Mouse (Mus musculus) lung, embryonic 14.5 days (tissue): Measurements from ENCODE around the gene Hectd1. TPM values are rescaled to one million over a fixed set of nuclear protein-coding genes. Genes with fewer than 3 reads are reported as not detected.
A peak's percentile ranks its signal among the peaks of the same experiment; 100 is the strongest.

Source experiments
- ATAC-seq: fragments of 200-750 bp; cut with Nextera tagmentation; 2 replicates; pipeline ENCODE4 v1.8.0; 2017; ENCODE audit warnings: mild to moderate bottlenecking, moderate TSS enrichment, moderate library complexity; ENCODE audit not compliant: insufficient read depth
- DNase-seq: peaks from one replicate; pipeline ENCODE4 v3.0.0-alpha.2; 2015
- H3K27ac ChIP-seq: fragments of 300-500 bp; sonication (generic); 2 replicates; pipeline ENCODE4 v1.5.1; 2014; ENCODE audit warnings: low read depth, mild to moderate bottlenecking, moderate library complexity
- H3K27me3 ChIP-seq: fragments of 300-500 bp; sonication (generic); 2 replicates; pipeline ENCODE4 v1.6.1; 2014; ENCODE audit warnings: low read length, control low read depth; ENCODE audit not compliant: insufficient read depth
- H3K36me3 ChIP-seq: fragments of 300-500 bp; sonication (generic); 2 replicates; pipeline ENCODE4 v1.6.1; 2014; ENCODE audit warnings: control low read depth; ENCODE audit not compliant: insufficient read depth
- H3K4me1 ChIP-seq: fragments of 300-500 bp; sonication (generic); 2 replicates; pipeline ENCODE4 v1.6.1; 2014; ENCODE audit warnings: antibody characterized with exemption, control low read depth; ENCODE audit not compliant: insufficient read depth
- H3K4me2 ChIP-seq: fragments of 300-500 bp; sonication (generic); 2 replicates; pipeline ENCODE4 v1.6.1; 2014; ENCODE audit warnings: mild to moderate bottlenecking
- H3K4me3 ChIP-seq: fragments of 300-500 bp; sonication (generic); 2 replicates; pipeline ENCODE4 v1.5.1; 2014; ENCODE audit warnings: low read depth, low read length
- H3K9ac ChIP-seq: fragments of 300-500 bp; sonication (generic); 2 replicates; pipeline ENCODE4 v1.6.1; 2014
- H3K9me3 ChIP-seq: fragments of 300-500 bp; sonication (generic); 2 replicates; pipeline ENCODE4 v1.6.1; 2016; ENCODE audit warnings: low read depth, low read length, control low read depth
- CTCF ChIP-seq: IDR thresholded peaks from 2 replicates; pipeline ENCODE4 v1.5.1; 2016; ENCODE audit warnings: antibody characterized with exemption, low read depth
- WGBS: fragments of 180-500 bp; shearing (Covaris S2); extraction: QIAGEN DNeasy Blood & Tissue Kit; methylation state at CpG from one replicate; pipeline ENCODE4 v1.1.7; 2014; 5-methylcytosine and 5-hydroxymethylcytosine counted together
- polyA plus RNA-seq: library from polyadenylated mRNA; unstranded; fragments of >200 nt; fragmentation: Nextera tagmentation; extraction: Ambion mirVana; gene quantifications from 2 replicates; pipeline ENCODE4 v1.2.1, GENCODE M21; 2014

Hectd1 gene
- polyA plus RNA-seq, 1 experiment from 2014 or later = 46.8 TPM

DNA sequence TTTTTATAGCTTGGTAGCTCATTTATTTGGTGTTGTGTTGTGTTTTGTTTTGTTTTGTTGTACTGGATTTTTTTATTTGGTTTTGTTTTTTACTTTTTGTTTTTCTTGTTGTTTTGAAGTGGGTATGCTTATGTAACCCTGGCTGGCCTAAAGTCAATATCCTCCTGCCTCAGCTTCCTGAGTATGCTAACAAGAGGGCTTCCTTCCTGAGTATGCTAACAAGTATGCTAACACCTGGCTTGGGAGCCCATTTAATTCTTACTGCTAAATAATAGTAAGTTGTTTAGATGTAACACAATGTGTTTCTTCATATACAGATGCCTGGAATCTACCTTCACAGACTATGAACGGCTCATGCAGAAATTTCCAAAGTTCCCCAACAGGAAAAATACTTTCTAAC lies 1.3 kb upstream of the Hectd1 start:
- 84% methylated on average over 1 of the region's 1 CpGs for WGBS

GRCm38 (mm10) chr12:51830077-51830402 lies 704 bp upstream of the Hectd1 start:
- no peak for TF ChIP-seq CTCF
- H3K4me3 ChIP-seq = peak overlapping the region; percentile 96
- 1% methylated on average over 12 of the region's 12 CpGs for WGBS
- H3K27ac ChIP-seq = peak overlapping the region; percentile 99
- no peaks in the 10 kb centered on the region for H3K27me3 ChIP-seq
- H3K4me2 ChIP-seq = peak overlapping the region; percentile 86
- peak overlapping the region; percentile 99 for H3K9ac ChIP-seq
- no peaks in the 10 kb centered on the region for H3K9me3 ChIP-seq
- peaks cover 8% of the 10 kb centered on the region for H3K36me3 ChIP-seq
- DNase-seq = no peak
- 0 out of 2 replicates have a peak, but pooled peaks cover 5% of the 10 kb centered on the region for H3K4me1 ChIP-seq
- no peak for ATAC-seq

More for the DNA sequence above, 1.3 kb upstream of the Hectd1 start:
- Histone ChIP-seq H3K36me3 (peaks cover 4% of the 10 kb centered on the region; the same call in 1 of the 2 replicates), H3K9ac (peak overlapping the region; percentile 99), H3K4me3 (peak overlapping the region; percentile 96; the same call in 1 of the 2 replicates), H3K27ac (peak overlapping the region; percentile 99), H3K27me3 (no peaks in the 10 kb centered on the region), H3K4me2 (peak overlapping the region; percentile 86), H3K9me3 (no peaks in the 10 kb centered on the region), H3K4me1 (0 out of 2 replicates have a peak, but pooled peaks cover 5% of the 10 kb centered on the region)
- TF ChIP-seq CTCF = no peak
- no peak for ATAC-seq
- no peak for DNase-seq

DNA sequence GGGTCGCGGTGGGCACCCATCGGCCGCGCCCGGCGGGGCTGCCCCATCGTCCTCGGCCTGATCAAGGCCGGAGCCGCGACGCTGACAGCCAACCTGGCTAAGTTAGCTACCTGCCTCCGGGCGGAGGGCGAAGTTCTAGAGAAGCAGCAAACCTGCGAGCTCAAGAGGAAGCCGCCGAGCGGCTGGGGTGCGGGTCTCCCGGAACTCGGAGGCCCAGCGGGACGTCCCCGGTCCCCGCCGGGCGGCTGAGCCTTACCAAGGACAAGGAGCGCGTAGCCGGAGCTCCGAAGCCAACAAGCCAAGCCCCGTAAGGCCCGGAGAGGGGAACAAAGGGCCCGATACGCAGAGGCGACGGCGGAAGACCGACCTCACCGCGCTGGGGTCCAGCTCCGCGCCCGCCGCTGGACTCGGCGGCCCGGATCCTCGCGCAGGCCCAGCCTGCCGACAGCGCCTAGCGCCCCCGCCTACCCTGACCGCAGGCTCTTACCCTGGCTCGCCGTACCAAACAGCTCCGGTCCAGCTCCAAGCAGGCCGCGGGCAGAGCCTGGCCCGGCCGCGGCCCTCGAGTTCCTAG lies 533 bp downstream of the Hectd1 start:
- TF ChIP-seq CTCF = no peak
- WGBS = under 1% methylated on average over 66 of the region's 66 CpGs
- Histone ChIP-seq H3K9me3 (no peaks in the 10 kb centered on the region), H3K4me1 (0 out of 2 replicates have a peak, but pooled peaks cover 5% of the 10 kb centered on the region), H3K9ac (peak overlapping the region; percentile 99), H3K27ac (peak overlapping the region; percentile 99), H3K4me2 (peak overlapping the region; percentile 86), H3K27me3 (no peaks in the 10 kb centered on the region), H3K36me3 (peaks cover 18% of the 10 kb centered on the region), H3K4me3 (peak overlapping the region; percentile 96)
- ATAC-seq (peak; percentile 84), DNase-seq (peak; percentile 73)

DNA sequence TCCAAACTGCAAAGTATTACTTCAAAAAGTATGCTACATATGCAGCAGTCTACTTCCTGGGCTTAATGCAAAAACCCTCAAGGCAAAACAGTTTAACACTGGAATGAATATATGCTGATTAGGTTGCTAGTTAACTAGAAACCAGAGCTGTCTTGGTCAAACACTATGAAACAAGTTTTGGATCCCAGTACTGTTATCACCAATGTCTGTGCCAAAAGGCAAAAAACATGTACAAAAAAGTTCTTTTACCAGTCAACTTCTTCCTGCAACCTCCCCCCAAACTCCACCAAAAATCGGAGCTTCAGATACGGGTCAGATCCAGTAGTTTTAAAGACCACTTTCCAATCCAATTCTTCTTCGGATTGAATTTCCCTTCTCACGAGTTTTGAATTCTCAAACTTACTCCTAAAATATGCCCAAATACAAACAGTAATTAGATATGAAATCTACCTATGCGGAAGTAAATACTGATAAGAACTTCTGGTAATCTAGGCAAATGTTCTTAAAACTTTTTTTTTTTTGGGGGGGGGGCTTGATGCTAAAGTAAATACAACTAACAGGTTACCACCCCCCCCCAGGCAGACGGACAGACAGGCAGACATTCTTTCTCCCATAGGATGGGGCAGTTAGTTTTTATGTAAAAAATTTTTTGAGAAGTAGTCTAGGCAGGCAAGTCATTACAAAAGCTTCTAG lies 1.2 kb downstream of the Hectd1 start:
- Histone ChIP-seq H3K9me3 (no peaks in the 10 kb centered on the region), H3K27ac (peak overlapping the region; percentile 99), H3K9ac (peak overlapping the region; percentile 99), H3K4me1 (0 out of 2 replicates have a peak, but pooled peaks cover 5% of the 10 kb centered on the region), H3K27me3 (no peaks in the 10 kb centered on the region), H3K4me3 (peak overlapping the region; percentile 96), H3K4me2 (peak overlapping the region; percentile 86), H3K36me3 (peaks cover 18% of the 10 kb centered on the region)
- ATAC-seq (no peak), DNase-seq (peak; percentile 15)
- no peak for TF ChIP-seq CTCF
- 13% methylated on average over 6 of the region's 6 CpGs for WGBS

DNA sequence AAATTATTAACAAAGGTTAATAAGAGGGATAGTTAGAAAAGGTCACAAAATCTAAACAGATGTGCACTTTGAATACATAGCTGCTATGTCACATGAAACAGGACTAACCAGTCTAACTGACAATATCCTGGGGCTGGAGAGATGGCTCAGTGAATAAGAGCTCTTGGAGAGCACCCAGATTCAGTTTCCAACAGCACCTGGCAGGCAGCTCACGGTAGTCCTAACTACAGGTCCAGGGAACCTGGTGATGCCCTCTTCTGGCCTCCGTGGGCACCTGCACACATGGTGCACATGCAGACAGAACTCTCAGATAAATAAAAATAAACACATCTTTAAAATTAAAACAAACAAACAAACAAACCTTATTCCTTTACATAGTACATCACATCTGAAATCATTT lies 4.0 kb downstream of the Hectd1 start:
- DNase-seq = no peak
- Histone ChIP-seq H3K27me3 (no peaks in the 10 kb centered on the region), H3K4me1 (0 out of 2 replicates have a peak, but pooled peaks cover 5% of the 10 kb centered on the region), H3K36me3 (peaks cover 18% of the 10 kb centered on the region), H3K9me3 (no peaks in the 10 kb centered on the region), H3K4me2 (no peak overlapping the region), H3K9ac (no peak overlapping the region), H3K4me3 (no peak overlapping the region), H3K27ac (no peak overlapping the region)
- TF ChIP-seq CTCF = no peak
- ATAC-seq = no peak
- 76% methylated on average over 2 of the region's 2 CpGs for WGBS

DNA sequence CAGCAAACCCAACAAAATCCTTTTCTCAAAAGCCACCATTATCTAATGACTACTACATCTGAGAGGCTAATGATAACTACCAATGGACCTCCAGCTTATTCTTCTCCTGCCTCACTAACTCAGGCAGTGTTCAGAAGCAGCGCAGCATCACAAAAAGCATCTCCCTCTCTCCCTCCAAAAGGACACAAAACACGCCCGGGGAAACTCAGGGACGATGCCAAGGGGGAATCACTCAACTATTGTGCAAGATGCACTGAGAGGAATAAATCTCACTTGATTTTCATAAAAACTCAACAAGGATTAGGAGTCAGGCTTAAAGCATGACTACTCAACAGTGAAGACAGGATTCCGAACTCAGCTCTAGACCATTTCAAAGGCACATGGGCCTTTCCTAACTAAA lies 6.0 kb downstream of the Hectd1 start:
- Histone ChIP-seq H3K27ac (no peak overlapping the region), H3K4me2 (no peak overlapping the region), H3K9me3 (no peaks in the 10 kb centered on the region), H3K9ac (no peak overlapping the region), H3K27me3 (no peaks in the 10 kb centered on the region), H3K4me3 (no peak overlapping the region), H3K4me1 (0 out of 2 replicates have a peak, but pooled peaks cover 5% of the 10 kb centered on the region), H3K36me3 (peaks cover 23% of the 10 kb centered on the region)
- DNase-seq (no peak), ATAC-seq (no peak)
- 92% methylated on average over 5 of the region's 5 CpGs for WGBS
- no peak for TF ChIP-seq CTCF

GRCm38 (mm10) chr12:51822861-51823260 lies 6.5 kb downstream of the Hectd1 start:
- Histone ChIP-seq H3K27me3 (no peaks in the 10 kb centered on the region), H3K9ac (no peak overlapping the region), H3K4me2 (no peak overlapping the region), H3K27ac (no peak overlapping the region), H3K36me3 (peaks cover 23% of the 10 kb centered on the region), H3K4me1 (0 out of 2 replicates have a peak, but pooled peaks cover 4% of the 10 kb centered on the region), H3K4me3 (no peak overlapping the region), H3K9me3 (no peaks in the 10 kb centered on the region)
- no peak for TF ChIP-seq CTCF
- WGBS = 65% methylated on average over 2 of the region's 2 CpGs
- ATAC-seq = no peak
- DNase-seq = peak; percentile 14
